Mouse (Mus musculus) embryo, embryonic 11 days (tissue): ENCODE results near the gene Kcnip3.

ENCODE experiments used
- DNase-seq: peaks from one replicate; pipeline ENCODE4 v3.0.0-alpha.2; 2015

Kcnip3 gene

GRCm38 (mm10) chr2:127462314-127462713 lies 59.6 kb downstream of the Kcnip3 start:
- DNase-seq, result peak; percentile 83

GRCm38 (mm10) chr2:127461351-127461750 lies 60.5 kb downstream of the Kcnip3 start:
- DNase-seq, result no peak

- no peak for DNase-seq
Measured at GRCm38 (mm10) chr2:127459341-127459740, 62.6 kb downstream of the Kcnip3 start.

GRCm38 (mm10) chr2:127453764-127454163 lies 68.1 kb downstream of the Kcnip3 start:
- peak; percentile 79 for DNase-seq

DNA sequence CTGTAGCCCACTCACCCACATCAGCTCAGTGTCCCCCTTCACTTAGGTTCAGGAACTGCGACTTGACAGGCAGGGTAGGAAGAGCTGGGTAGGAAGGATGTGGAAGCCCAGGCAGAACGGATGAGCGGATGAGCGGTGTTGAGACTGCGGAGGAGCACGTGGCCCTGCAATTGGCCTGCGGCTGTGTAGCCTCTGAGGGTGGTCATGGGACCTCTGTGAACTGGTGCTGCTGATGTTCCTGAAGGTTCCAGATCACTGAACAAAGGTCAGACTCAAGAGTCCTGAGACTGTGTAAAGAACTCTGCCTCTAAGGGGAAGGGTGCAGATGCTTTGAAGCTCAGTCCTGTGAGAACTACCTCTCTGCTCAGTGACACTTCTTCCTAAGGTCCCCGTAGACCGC lies 68.8 kb downstream of the Kcnip3 start:
- DNase-seq, result no peak

DNA sequence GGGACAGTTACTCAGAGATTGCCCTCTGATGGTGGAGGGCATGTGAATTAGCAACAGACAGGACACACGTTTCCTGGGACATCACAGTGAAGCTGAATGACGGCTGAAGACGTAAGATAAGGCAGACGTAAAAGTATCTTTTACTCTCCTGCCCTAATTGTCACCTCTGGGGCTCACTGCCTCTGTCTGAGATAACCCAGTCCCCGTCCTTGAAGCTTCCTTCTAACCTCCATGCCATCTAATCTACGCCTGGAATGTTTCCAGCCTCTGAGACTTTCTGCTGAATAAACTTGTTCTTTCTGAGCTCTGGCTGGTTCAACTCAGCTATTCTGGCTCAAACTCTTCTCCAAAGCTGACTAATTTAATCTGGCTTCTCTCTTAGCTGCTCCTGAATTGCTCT lies 70.1 kb downstream of the Kcnip3 start:
- no peak for DNase-seq

GRCm38 (mm10) chr2:127449691-127450090 lies 72.2 kb downstream of the Kcnip3 start:
- no peak for DNase-seq

DNA sequence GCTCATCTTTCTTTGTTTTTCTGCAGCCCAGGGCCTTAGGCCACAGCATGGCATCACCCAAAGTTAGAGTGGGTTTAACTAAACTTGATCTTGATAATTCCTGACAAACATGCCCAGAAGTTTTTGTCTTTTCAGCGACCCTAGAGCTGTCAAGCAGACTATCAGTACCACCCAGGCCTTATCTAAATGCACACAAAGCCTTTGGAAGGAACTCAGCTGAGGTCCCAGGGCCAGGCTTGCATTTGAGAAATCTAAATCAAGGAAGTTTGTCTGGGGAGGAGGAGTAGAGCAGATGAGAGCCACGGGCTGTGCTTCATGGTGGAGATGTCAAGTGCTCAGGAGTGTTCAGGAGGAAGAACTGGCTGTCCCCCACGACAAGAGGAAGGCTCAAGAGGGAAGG lies 75.0 kb downstream of the Kcnip3 start:
- DNase-seq, result no peak

DNA sequence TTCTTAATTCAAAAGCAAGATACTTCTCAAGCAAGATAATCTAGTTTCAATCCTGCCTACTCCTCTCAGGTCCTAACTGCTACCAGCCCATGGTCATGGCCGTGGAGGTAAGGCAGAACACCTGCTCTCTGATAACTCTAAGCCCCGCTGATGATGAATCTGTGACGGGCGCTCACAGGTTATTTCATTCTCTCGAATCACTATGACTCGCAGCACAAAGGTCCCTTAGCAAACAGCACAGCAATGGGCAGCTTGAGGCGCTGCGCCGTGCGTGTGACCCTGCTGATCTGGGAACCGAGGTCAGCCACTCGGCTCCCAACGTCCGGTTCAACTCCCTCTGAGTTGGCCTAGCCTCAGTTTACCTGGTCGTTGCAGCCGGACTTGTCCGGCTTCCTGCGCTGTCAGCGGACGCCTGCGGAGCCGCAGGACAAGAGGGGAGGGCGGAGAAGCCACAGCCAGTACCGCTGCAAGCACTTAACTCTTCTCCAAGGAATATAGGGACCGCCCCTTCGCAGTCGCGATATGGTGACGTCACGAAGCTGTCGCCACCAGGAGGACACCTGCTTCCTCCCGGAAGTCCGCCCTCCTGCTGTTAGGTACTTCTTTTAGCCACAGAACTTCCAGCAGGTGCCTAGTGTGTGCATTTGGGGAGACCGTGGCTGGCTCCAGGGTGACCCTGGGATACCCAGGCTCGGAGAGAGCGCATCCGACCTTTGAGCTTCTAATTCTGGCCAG lies 77.7 kb downstream of the Kcnip3 start, which contains the start of gene Fahd2a:
Gene Fahd2a (minus strand): TSS at position 511 of the 735 bp plus-strand sequence.
- peak; percentile 93 for DNase-seq

GRCm38 (mm10) chr2:127437697-127438096 lies 84.2 kb downstream of the Kcnip3 start:
- DNase-seq, result no peak

- no peak for DNase-seq
Measured at GRCm38 (mm10) chr2:127435554-127435953, 86.3 kb downstream of the Kcnip3 start.

DNA sequence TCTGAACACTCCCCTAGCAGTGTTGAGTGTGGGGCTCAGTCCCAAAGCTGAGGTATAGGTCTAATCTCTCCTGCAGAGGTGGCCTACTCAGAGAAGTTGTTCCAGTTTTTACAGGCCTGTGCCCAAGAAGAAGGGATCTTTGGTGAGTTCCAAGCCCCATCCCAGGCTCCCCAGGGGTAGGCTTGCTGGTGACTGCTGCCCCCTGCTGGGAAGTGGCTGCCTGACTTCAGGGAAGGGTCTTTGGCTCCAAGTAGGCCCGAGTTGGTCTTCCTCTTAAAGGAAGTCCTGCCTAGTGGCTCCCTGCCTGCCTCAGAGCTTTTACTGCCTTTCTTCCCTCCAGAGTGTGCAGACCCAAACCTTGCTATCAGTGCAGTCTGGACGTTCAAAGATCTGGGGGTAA lies 86.8 kb downstream of the Kcnip3 start:
- peak; percentile 59 for DNase-seq

DNA sequence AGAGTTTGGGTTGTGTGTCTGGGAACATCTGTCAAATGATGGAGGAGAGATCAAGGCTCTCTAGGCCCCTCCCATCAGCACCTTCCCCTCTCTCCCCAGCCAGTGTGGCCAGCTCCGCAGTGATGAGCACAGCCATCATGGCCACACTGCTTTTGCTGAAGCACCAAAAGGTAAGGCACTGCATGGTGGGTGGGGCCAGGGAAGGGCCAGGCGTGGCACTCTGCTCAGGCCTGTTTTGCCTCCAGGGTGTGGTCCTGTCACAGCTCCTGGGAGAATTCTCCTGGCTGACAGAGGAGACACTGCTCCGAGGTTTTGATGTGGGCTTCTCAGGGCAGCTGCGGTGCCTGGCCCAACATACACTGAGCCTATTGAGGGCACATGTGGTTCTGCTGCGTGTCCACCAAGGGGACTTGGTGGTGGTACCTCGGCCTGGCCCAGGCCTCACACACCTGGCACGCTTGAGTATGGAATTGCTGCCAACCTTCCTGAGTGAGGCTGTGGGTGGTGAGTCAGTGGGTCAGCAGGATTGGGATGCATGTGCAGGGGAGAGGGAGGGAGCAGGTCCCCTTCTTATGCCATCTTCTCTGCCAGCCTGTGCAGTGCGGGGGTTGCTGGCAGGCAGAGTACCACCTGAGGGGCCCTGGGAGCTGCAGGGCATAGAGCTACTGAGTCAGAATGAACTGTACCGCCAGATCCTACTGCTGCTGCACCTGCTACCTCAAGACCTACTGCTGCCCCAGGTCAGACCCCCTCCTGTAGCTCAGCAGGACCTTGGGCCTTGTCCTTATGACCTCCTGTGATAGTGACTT lies 88.2 kb downstream of the Kcnip3 start:
- DNase-seq, result no peak

DNA sequence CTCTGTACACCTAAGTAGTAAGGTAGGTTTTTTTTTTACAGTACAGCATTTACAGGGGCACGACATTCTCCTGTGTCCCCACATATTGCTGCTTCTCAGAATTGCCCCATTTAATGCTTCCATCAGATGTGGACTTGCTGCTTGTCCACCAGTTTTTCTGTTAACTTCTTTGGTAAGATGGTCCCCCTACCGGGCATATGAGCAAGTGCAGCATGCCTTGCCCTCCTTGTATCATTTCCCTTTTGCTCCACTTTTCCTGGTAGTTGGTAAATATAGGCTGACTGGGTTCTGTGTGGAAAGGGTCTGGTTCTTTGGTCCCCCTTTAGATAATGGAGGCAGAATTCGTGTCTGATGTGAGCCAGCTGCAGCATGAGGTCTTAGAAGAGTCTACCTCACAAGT lies 91.7 kb downstream of the Kcnip3 start:
- peak; percentile 68 for DNase-seq

- no peak for DNase-seq
Measured at GRCm38 (mm10) chr2:127424977-127425376, 96.9 kb downstream of the Kcnip3 start, which contains the start of gene Gpat2. TSS of gene Gpat2 (plus strand) at chr2:127425199.

GRCm38 (mm10) chr2:127418266-127418970 lies 103.5 kb downstream of the Kcnip3 start:
- no peak for DNase-seq

DNA sequence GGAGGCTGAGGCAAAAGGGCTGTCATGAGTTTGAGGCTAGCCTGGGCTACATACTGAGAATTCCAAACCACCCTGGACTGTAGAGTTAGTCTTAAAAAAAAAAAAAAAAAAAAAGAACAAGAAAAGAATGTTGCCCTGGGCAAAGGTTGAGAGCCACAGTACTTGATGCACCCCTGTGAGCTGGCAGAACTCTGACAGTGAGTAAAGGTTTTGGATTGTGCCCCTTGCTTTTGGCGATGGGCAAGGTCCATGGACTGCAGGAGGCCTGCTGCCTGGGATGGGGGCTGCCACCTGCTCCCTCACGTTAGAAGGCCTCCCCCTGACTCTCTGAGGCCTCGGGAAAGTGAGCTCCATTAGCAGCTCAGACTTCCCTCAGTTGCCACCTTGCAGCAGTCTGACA lies 105.2 kb downstream of the Kcnip3 start:
- no peak for DNase-seq

GRCm38 (mm10) chr2:127415806-127416205 lies 106.1 kb downstream of the Kcnip3 start:
- DNase-seq, result no peak

DNA sequence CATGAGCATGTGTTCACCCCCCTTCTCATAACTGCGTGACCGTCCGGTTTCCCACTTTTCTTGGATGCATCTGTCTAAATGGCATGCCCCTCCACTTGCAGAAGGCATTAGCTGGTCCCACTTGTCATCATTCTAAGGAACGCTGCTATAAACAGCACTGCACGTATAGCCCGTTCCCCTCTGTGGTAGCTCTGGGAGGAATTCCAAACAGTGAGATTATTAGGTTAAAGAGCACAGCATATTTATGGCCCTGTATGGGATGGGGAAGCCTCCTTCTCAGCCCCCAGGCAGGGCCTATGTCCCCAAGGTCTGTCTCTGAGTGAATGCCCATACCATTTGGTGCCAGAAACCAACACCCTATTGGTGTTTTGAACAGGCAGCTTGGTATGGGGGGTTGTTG lies 110.8 kb downstream of the Kcnip3 start:
- DNase-seq, result no peak
